Mouse (Mus musculus): Measurements from ENCODE around the gene Birc6. TPM values are rescaled to one million over a fixed set of nuclear protein-coding genes. Genes with fewer than 3 reads are reported as not detected.

The Birc6 gene
- total RNA-seq, 2 experiments from 2014 or later = 82.2 to 82.6 TPM

GRCm38 (mm10) chr17:74554118-74554517 lies 26.0 kb downstream of the Birc6 start:
- intact Hi-C loops (cut with DNase I) = no loop called here
- no peak for DNase-seq

DNA sequence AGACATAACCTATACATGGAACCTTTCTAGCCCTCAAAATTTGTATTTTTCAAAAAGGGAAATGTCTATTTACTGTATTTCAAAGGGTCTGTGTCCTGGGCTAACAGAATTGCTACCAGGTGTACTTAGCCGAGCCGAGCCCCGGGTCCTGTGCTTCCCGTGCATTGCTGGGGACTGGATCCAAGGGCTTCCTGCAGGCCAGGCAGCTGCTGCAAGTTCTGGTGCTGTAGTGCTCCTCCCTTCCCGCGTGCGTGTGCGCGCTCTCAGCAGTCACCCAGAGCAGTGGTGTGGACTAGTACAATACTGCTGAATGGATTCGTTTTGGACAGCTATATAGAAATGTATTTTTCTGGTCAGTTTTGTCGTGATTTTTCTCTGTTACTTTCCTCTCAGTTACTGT lies 31.8 kb downstream of the Birc6 start:
- intact Hi-C loops (cut with DNase I) = no loop called here
- DNase-seq = no peak

DNA sequence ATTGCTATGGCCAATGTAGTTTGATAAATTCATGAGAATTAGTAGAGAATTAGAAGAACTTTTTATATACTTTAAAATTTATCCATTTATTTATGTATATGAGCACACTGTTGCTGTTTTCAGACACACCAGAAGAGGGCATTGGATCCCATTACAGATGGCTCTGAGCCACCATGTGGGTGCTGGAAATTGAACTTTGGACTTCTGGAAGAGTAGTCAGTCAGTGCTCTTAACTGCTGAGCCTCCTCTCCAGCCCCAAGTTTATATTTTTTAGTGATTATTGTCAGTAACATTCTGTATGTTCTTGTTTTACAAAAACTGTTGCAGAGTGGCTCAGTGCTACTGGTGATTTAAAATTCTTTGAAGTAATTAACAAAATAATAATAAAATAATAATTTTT lies 36.1 kb downstream of the Birc6 start:
- DNase-seq = no peak
- intact Hi-C loops (cut with DNase I) = no loop called here

GRCm38 (mm10) chr17:74569219-74569618 lies 41.1 kb downstream of the Birc6 start:
- DNase-seq = no peak
- intact Hi-C loops (cut with DNase I) = no loop called here

- intact Hi-C loops (cut with DNase I) = no loop called here
- no peak for DNase-seq
Observed at GRCm38 (mm10) chr17:74570585-74570984, 42.5 kb downstream of the Birc6 start.

DNA sequence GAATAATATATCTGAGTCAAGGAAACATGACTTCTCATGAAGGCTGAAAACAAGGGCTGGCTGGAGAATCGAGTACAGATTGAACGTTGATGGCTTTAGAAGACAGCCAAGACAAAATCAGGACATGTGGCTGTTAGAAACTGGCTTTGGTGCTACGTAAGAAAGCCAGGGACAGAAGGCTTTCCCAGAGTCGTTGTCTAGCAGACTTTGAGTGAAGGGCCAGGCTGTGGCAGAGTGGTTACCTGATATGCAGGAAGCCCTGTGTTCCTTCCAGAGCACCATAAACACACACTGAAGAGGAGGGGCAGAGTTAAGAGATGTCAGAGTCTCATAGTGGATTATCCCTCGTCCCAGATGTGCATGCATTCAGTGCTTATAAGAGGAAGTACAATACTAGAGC lies 49.1 kb downstream of the Birc6 start:
- DNase-seq = no peak
- intact Hi-C loops (cut with DNase I) = no loop called here

- intact Hi-C loops (cut with DNase I) = no loop called here
Observed at GRCm38 (mm10) chr17:74579586-74579985, 51.5 kb downstream of the Birc6 start.

DNA sequence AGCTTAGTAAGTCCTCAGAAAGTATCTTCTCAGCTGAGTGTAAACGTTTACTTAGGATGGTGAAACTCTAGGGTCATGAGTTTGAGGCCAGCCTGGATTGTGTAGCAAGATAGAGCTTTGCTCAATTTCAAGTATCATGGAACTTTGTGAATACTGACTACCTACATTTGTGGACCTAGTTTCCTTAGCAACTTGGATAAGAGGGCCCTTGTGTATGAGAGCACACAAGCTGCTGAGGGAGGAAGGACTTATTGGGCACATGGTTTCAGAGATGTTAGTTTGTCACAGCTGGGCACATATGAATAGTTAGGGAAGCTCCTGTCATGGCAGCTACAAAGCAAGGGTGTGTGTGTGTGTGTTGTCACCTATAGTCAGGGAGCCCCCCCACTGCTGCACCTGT lies 52.6 kb downstream of the Birc6 start:
- intact Hi-C loops (cut with DNase I) = no loop called here
- no peak for DNase-seq

More at GRCm38 (mm10) chr17:74579586-74579985, 51.5 kb downstream of the Birc6 start:
- no peak for DNase-seq

- intact Hi-C loops (cut with DNase I) = no loop called here
- DNase-seq = no peak
Observed at GRCm38 (mm10) chr17:74586768-74587167, 58.7 kb downstream of the Birc6 start.

DNA sequence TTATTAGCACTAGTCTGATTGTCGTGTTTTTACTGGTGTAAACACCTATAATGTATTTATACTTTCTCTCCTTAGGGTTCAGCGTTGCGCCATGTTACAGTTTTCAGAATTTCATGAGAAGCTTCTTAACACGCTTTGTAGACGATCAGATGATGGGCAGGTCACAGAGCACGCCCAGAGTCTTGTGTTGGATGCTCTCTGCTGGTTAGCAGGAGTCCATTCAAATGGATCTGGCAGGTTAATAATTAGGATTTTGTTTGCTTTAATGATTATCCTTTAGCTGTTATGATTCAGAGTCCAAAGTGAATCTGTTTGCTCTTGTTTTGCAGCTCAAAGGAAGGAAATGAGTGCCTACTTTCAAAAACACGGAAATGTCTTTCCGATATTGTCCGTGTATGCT lies 70.8 kb downstream of the Birc6 start:
- DNase-seq = no peak
- intact Hi-C loops (cut with DNase I) = no loop called here

GRCm38 (mm10) chr17:74599396-74599795 lies 71.3 kb downstream of the Birc6 start:
- intact Hi-C loops (cut with DNase I) = no loop called here
- no peak for DNase-seq

GRCm38 (mm10) chr17:74601201-74601600 lies 73.1 kb downstream of the Birc6 start:
- intact Hi-C loops (cut with DNase I) = loop anchor here (10.0 kb wide), 1 partner anchor 106 kb away; no protein-coding TSS in a partner anchor
- DNase-seq = no peak

DNA sequence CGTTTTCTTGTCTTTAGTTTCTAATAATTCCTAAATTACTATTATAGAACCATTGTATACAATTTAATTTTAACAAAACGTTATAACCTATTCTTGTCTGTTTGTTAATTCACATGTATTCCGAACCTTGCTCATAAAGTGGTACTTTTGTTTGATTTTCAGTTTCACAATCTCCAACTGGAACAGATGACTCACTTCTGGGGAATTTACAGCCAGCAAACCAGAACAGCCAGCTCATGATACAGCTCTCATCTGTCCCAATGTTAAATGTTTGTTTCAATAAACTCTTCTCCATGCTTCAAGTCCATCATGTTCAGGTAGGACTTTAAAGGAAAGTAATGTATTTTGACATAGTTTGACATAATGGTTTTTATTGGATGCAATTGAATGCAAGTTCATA lies 102.7 kb downstream of the Birc6 start:
- DNase-seq = no peak
- intact Hi-C loops (cut with DNase I) = no loop called here

DNA sequence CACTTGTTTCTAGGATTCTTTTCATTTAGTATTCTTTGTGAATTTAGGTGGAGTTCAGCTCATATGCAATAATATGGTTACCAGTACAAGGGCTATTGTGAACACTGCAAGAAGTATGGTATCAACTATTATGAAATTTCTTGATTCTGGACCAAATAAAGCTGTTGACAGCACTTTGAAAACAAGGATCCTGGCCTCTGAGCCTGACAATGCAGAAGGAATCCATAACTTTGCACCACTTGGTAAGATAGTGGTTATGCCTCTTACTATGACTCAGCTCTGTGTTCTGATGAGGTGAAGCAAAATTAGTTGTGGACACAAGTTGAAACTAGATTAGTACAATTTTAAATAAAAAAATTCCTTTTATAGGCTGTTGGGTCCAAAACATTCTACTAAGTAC lies 114.3 kb downstream of the Birc6 start:
- intact Hi-C loops (cut with DNase I) = no loop called here
- no peak for DNase-seq

DNA sequence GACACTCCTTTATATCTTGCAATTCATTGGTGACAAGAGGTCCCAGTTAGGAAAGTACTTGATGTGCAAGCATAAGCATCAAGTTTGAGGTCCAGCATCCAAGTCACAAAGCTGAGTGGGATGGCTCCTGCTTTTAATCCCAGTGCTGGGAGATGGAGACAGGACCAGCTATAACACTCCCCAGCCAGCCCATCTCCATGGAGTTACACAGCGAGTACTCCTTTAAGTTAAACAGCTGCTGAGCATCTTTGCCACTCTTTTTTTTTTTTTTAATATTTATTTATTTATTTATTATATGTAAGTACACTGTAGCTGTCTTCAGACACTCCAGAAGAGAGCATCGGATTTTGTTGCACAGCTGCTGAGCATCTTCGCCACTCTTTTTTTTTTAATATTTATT lies 130.3 kb downstream of the Birc6 start:
- intact Hi-C loops (cut with DNase I) = loop anchor here (1.0 kb wide), 1 partner anchor 40 kb away; no protein-coding TSS in a partner anchor

DNA sequence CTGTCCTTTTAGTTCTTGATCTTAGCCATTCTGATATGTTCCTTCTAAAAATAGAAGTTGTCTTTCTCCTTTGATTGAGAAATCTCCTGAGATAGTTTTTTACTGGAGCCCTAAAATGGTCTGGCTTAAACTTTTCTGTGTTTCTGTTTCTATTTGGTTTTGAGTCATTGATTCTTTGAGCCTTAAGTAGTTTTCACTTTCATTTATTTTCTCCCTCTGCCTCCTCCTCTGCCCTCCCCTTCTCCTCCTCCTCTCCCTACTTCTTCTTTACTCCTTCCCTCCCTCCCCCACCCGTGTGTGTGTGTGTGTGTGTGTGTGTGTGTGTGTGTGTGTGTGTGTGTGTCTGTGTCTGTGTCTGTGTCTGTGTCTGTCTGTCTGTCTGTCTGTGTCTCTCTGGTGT lies 139.9 kb downstream of the Birc6 start:
- intact Hi-C loops (cut with DNase I) = no loop called here
- no peak for DNase-seq

More for the DNA sequence above, 130.3 kb downstream of the Birc6 start:
- no peak for DNase-seq

DNA sequence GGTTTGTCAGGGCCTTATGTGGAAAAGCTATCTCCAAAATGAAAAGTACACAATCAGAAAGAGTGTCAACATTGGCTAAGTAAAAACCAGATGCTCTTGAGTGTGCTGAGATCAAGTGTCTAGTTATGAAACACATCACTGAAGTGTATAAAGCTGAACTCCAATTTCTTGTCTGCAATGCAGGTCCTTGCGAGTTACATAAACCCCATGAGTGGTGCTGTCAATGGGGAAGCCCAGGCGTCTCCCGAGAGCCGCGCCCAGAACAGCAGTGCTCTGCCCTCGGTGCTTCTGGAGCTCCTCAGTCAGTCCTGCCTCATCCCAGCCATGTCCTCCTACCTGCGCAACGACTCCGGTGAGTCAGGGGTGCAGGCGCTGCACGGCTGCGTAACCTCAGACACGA lies 141.9 kb downstream of the Birc6 start:
- no peak for DNase-seq
- intact Hi-C loops (cut with DNase I) = no loop called here

DNA sequence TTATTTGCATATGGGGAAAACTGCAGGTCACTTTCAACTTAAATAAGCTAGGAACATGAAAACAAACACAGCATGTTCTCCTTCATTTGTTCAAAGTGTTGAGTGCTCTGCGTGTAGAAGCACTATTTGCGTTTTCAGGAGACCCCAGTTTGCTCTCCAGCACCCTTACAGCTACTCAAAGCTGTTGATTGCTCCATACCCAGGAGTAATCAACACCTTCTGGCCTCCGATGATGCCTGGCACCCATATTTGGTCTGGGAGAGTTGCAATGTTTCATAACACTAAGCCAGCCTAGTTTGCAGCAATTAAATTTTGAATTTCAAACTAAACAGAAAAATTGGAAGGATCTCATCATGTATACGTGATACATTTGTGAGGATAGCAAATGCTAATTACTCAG lies 144.4 kb downstream of the Birc6 start:
- intact Hi-C loops (cut with DNase I) = no loop called here
- DNase-seq = no peak

- DNase-seq = peak; percentile 13 to 18
- intact Hi-C loops (cut with DNase I) = no loop called here
Observed at GRCm38 (mm10) chr17:74673251-74673650, 145.2 kb downstream of the Birc6 start.

GRCm38 (mm10) chr17:74678061-74678460 lies 150.0 kb downstream of the Birc6 start:
- intact Hi-C loops (cut with DNase I) = loop anchor here (5.0 kb wide), 1 partner anchor 409 kb away; no protein-coding TSS in a partner anchor
- no peak for DNase-seq

- intact Hi-C loops (cut with DNase I) = no loop called here
- DNase-seq = no peak
Observed at GRCm38 (mm10) chr17:74684927-74685326, 156.8 kb downstream of the Birc6 start.

DNA sequence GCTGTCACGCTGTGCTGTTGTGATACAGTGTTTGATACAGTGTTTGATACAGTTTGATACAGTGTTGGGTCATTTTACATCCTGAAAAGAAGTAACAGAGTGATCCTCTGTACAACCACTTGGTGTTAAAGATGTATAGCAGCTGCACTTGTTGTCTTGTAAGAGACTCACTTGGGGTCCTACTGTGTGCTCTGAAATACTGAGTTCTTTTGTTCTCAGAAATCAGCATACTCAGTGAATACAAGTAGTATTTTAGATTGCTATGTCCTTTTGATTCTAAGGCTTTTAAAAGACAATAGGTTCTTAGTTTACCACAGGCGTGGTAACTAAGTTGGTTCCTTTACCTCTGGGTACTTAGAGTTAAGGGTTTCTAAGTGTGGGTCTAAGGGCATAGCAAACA lies 160.5 kb downstream of the Birc6 start:
- intact Hi-C loops (cut with DNase I) = no loop called here
- no peak for DNase-seq

DNA sequence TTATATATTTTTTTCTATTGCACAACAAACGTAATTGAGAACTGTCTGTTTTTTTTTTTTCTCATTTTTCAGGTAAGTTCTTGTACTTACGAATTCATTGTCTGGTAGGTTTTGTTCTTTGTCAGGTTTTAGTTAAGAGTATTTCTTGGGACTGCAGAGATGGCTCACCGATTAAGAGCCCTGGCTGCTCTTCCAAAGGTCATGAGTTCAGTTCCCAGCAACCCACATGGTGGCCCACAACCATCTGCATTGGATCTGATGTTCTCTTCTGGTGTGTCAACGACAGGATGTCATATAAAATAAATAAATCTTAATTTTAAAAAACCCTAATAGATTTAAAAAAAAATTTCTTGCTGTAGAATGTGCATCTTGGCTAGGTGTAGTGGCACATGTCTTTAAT lies 161.3 kb downstream of the Birc6 start:
- no peak for DNase-seq
- intact Hi-C loops (cut with DNase I) = no loop called here

Data from heart, postnatal 36 days (tissue).